Mouse (Mus musculus): ENCODE results near the gene Gm21149.
"Not testable (repeated sequence)": the region's sequence is repeated elsewhere in the genome, so short reads cannot be mapped to it uniquely, and the experiment has no call there.

DNA sequence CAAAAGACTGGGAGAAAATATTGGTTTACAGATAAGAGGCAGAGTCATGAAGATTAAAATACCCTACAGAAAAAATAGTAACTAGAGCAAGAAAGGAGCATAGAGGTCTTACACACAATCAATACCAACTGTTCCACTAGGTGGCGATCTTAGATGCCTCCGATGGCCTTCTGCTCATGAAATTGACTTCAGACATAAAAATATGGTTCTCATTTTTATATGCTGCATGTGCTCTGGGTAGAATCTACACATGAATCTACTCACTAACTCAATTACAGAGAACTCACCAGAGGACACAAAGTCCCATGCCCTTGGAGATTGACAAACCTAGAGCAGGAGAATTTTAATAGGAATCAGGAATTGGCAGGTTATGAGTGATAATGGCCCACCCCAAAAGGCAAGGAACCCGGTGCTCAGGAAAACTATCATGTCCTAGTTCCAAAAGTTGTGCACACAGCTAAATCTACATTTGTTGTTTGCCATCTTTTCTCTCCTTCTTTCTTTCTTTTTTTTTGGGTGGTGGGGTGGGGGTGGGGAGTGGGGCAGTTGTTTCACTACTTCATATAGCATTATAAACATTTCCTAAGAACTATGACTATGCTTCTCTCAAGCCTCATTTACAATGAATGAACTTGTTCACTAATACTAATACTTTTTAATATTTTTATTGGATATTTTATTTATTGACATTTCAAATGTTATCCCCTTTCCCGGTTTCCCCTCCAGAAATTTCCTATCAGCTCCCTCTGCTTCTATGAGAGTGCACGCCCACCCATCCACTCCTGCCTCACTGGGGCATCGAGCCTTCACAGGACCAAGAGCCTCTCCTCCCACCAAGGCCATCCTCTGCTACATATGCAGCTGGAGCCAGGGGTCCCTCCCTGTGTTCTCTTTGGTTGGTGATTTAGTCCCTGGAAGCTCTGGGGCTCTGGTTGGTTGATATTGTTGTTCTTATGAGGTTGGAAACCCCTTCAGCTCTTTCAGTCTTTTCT lies 32.4 kb upstream of the Gm21149 start:
- not testable (repeated sequence) for TF ChIP-seq CTCF (IDR thresholded peaks at IDR 0.05; ENCODE audit: low read depth, low read length); POLR2A (IDR thresholded peaks at IDR 0.05; ENCODE audit: borderline replicate concordance, low read depth, low read length)
